Mouse (Mus musculus) limb, embryonic 10.5 days (tissue): ENCODE measurements around the gene Csrp1. TPM values are rescaled to one million over a fixed set of nuclear protein-coding genes. Genes with fewer than 3 reads are reported as not detected.
A peak's percentile ranks its signal among the peaks of the same experiment; 100 is the strongest.

Source experiments
- DNase-seq: peaks from one replicate; pipeline ENCODE4 v3.0.0-alpha.2; 2017; ENCODE audit warnings: low spot score
- H3K27ac ChIP-seq: fragments of 300-500 bp; sonication (generic); 2 replicates; pipeline ENCODE4 v1.5.1; 2016; ENCODE audit warnings: mild to moderate bottlenecking
- H3K27me3 ChIP-seq: fragments of 300-500 bp; sonication (generic); 2 replicates; pipeline ENCODE4 v1.6.1; 2016; ENCODE audit warnings: low read depth, mild to moderate bottlenecking; ENCODE audit not compliant: poor library complexity, severe bottlenecking
- H3K36me3 ChIP-seq: fragments of 300-500 bp; sonication (generic); 2 replicates; pipeline ENCODE4 v1.6.1; 2016; ENCODE audit warnings: mild to moderate bottlenecking, moderate library complexity
- H3K4me1 ChIP-seq: fragments of 300-500 bp; sonication (generic); 2 replicates; pipeline ENCODE4 v1.6.1; 2016
- H3K4me3 ChIP-seq: fragments of 300-500 bp; sonication (generic); 2 replicates; pipeline ENCODE4 v1.5.1; 2016; ENCODE audit warnings: mild to moderate bottlenecking, moderate library complexity
- H3K9me3 ChIP-seq: fragments of 300-500 bp; sonication (generic); replicated peaks from 2 replicates; pipeline ENCODE4 v1.6.1; 2016; ENCODE audit warnings: mild to moderate bottlenecking
- WGBS: fragments of 180-500 bp; shearing (Covaris S2); methylation state at CpG from one replicate; pipeline ENCODE4 v1.1.7; 2016; 5-methylcytosine and 5-hydroxymethylcytosine counted together
- polyA plus RNA-seq: library from polyadenylated mRNA; unstranded; fragments of >200 nt; fragmentation: Nextera tagmentation; extraction: Ambion mirVana; gene quantifications from 2 replicates; pipeline ENCODE4 v1.2.1, GENCODE M21; 2016

Gene Csrp1
- polyA plus RNA-seq, 1 experiment from 2014 or later, result 54.4 TPM

DNA sequence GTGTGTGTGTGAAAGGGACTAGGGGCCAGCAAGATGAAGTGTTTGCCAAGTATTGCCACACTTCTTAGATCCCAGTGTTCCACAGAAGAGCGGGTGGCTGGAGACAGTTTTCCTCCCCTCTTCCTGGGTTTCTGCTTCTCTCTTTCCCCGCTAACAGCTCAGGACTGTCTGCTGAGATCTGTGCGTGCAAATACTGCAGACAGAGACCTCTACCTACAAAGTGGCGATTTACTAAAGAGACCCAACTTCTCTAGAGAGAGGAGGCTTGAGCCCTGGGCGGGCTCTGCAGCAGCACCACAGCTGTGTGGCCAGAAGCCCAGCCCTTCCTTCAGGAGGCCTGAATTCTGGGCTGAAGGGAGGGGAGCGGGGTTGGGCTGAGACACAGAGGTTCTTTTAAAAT lies 34.5 kb upstream of the Csrp1 start:
- no peak overlapping the region for H3K4me3 ChIP-seq
- H3K4me1 ChIP-seq, result peaks cover 42% of the 10 kb centered on the region
- no peak for DNase-seq
- H3K27me3 ChIP-seq, result peaks cover 37% of the 10 kb centered on the region
- no peaks in the 10 kb centered on the region for H3K36me3 ChIP-seq
- no peak overlapping the region for H3K27ac ChIP-seq
- no peaks in the 10 kb centered on the region for H3K9me3 ChIP-seq
- 58% methylated on average over 6 of the region's 6 CpGs for WGBS

DNA sequence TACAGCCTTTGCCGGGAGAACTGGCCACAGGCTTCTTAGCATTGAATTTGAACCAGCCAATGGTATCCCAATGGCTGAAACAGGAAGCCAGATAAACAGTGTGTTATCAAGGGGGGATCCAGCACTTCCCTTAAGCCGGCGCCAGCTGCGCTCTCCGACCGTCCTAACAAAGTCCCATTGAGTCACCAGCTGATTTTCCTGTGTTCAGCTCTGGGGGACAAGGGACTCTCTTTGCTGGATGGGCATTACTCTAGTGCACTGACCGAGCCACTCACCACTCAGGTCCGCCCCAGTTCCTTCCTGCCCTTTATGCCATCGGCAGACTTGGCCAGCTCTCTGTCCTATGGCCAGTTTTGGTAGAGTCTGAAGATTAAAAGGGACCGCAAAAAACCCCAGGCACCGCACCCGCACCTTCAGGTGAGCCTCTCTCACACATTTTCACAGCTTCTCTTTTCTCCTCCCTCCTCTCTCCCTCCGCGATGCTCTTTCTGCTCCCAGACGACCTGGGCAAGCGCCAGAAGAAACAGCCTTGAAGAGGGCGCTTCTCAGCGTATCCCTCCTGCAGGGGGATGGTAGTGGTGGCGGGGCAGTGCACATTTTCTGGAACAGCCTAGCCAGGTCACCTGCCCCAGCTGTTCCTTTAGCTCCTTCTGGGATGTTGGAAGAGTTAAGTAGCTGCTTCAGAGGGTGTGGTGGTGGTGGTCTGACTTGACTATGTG lies 32.9 kb upstream of the Csrp1 start:
- H3K4me3 ChIP-seq, result peak overlapping the region; percentile 85
- no peaks in the 10 kb centered on the region for H3K36me3 ChIP-seq
- peaks cover 50% of the 10 kb centered on the region for H3K4me1 ChIP-seq
- H3K27me3 ChIP-seq, result peaks cover 37% of the 10 kb centered on the region
- no peaks in the 10 kb centered on the region for H3K9me3 ChIP-seq
- DNase-seq, result peak; percentile 68
- H3K27ac ChIP-seq, result peak overlapping the region; percentile 95
- under 1% methylated on average over 19 of the region's 19 CpGs for WGBS

DNA sequence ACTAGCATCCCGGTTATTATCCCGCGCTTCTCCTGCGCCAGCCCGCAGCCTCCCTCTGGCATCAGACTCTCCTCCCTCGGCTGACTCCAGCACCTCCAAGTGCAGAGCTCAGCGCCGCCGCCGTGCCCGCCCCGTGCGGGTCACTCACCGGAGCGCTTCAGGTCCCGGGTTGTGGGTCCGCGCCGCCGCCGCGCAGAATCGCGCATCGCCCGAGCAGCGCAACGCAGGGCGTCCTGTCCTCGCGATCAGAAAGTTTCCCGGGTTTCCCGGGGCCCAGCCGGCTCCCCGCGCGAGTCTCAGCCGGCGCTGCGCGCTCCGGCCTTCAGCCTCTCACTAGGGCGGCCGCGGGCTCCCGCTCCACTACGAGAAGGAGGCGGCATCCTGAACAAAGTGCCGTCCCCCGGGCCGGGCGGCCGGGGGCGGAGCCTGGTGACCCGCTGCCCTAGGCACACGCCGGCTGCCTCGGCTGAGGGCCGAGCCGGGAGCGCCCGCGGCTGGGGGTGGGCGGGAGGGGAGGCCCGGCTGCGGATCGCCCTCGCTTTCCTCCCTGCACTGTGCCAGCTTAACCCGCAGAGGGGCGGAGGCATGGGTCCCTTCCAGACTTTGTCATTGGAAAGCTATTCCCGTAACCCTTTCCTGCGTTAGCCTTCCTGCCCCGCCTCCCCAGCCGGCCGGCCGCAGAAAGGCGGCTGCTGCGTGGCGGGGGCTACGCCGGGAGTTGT lies 31.9 kb upstream of the Csrp1 start:
- peak; percentile 89 for DNase-seq
- Histone ChIP-seq H3K36me3 (no peaks in the 10 kb centered on the region), H3K4me3 (peak overlapping the region; percentile 85), H3K27ac (peak overlapping the region; percentile 95), H3K4me1 (peaks cover 50% of the 10 kb centered on the region), H3K9me3 (no peaks in the 10 kb centered on the region), H3K27me3 (peaks cover 37% of the 10 kb centered on the region)
- WGBS, result under 1% methylated on average over 81 of the region's 81 CpGs

- Histone ChIP-seq H3K4me3 (peak overlapping the region; percentile 85), H3K27me3 (peaks cover 37% of the 10 kb centered on the region), H3K4me1 (peaks cover 55% of the 10 kb centered on the region), H3K27ac (peak overlapping the region; percentile 95), H3K9me3 (no peaks in the 10 kb centered on the region), H3K36me3 (no peaks in the 10 kb centered on the region)
- no peak for DNase-seq
- 9% methylated on average over 6 of the region's 6 CpGs for WGBS
Measured at GRCm38 (mm10) chr1:135688686-135689085, 31.2 kb upstream of the Csrp1 start.

DNA sequence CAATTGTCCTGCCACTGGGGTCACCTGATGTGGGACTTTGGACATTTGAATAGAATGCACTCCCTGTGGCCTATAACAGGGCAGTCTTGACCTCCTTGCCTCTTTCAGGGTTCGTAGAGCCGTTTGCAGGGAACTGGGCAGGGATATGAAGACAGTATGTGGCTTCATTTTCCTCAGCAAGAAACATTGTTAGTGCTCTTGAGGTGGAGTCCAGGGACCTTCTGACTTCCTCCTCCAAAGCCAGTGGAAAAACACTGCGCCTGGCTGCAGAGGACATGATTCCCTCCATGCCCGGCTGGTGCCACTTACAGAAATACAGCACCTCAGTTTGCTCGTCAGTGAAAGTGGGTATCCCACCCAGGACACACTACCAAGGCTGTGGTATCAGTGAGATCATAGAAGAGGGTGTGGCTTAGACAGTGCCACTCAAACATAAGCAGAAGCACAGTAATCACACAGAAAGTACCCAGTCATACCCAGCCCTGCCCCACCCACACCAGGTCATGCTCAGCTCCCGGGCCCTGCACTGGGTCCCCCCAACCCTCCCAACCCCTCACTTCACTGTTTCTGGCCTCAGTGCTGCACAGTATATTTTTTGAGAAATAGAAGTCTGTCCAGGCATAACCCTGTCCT lies 29.0 kb upstream of the Csrp1 start:
- no peak for DNase-seq
- no peak overlapping the region for H3K4me3 ChIP-seq
- H3K9me3 ChIP-seq, result no peaks in the 10 kb centered on the region
- H3K27ac ChIP-seq, result no peak overlapping the region
- no peaks in the 10 kb centered on the region for H3K36me3 ChIP-seq
- peaks cover 53% of the 10 kb centered on the region for H3K4me1 ChIP-seq
- H3K27me3 ChIP-seq, result peaks cover 25% of the 10 kb centered on the region
- WGBS, result 77% methylated on average over 6 of the region's 6 CpGs

GRCm38 (mm10) chr1:135691417-135691815 lies 28.4 kb upstream of the Csrp1 start:
- Histone ChIP-seq H3K4me3 (no peak overlapping the region), H3K36me3 (no peaks in the 10 kb centered on the region), H3K4me1 (peaks cover 49% of the 10 kb centered on the region), H3K27ac (peak overlapping the region; percentile 5; the same call in 1 of the 2 replicates), H3K27me3 (peaks cover 20% of the 10 kb centered on the region; the same call in 1 of the 2 replicates), H3K9me3 (no peaks in the 10 kb centered on the region)
- DNase-seq, result no peak
- WGBS, result 49% methylated on average over 10 of the region's 10 CpGs

DNA sequence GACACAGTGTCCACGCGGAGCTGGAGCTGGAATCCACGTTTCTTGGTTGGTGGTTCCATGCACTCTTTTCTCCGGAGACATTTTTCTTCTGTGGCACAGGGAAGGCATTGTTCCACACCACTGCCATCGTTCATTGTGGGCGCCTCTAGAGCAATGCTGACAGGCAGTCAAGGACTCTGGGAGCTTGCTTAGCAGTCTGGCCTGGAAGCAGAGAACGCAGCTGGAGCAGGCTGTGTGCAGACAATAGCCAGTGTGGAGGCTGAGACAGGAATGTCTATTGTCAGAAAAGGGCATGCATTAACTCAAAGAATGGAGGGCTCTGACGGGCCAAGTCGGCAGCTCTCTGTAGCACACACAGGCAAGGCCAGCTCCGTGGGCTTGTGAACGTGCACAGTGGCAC lies 25.7 kb upstream of the Csrp1 start:
- H3K4me1 ChIP-seq, result peaks cover 37% of the 10 kb centered on the region
- no peak overlapping the region for H3K4me3 ChIP-seq
- no peaks in the 10 kb centered on the region for H3K9me3 ChIP-seq
- no peaks in the 10 kb centered on the region for H3K36me3 ChIP-seq
- WGBS, result 83% methylated on average over 11 of the region's 11 CpGs
- H3K27me3 ChIP-seq, result peaks cover 27% of the 10 kb centered on the region
- no peak for DNase-seq
- H3K27ac ChIP-seq, result no peak overlapping the region

DNA sequence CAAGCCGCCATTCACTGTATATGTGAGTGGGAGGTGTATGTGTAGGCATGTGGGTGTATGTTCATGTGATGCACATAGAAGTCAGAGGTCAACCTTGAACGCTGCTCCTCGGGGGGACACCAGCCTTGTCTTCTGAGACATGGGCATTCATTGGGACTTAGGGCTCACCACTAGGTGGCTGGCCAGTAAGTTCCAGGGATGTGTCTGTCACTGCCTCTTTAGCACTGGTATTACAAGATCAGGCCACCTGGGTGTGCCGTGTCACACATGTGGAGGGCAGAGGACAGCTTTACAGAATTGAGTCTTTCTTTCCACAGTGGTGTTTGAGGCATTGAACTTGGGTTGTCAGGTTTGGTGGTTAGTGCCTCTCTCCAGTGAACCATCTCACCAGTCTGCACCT lies 22.4 kb upstream of the Csrp1 start:
- DNase-seq, result no peak
- H3K4me3 ChIP-seq, result no peak overlapping the region
- H3K4me1 ChIP-seq, result peaks cover 36% of the 10 kb centered on the region
- H3K27me3 ChIP-seq, result peaks cover 21% of the 10 kb centered on the region
- 87% methylated on average over 4 of the region's 4 CpGs for whole genome bisulfite sequencing
- no peak overlapping the region for H3K27ac ChIP-seq
- H3K36me3 ChIP-seq, result no peaks in the 10 kb centered on the region
- H3K9me3 ChIP-seq, result no peaks in the 10 kb centered on the region

- Histone ChIP-seq H3K27ac (no peak overlapping the region), H3K4me3 (peak overlapping the region; percentile 47), H3K4me1 (peaks cover 36% of the 10 kb centered on the region), H3K9me3 (no peaks in the 10 kb centered on the region), H3K27me3 (peaks cover 21% of the 10 kb centered on the region), H3K36me3 (no peaks in the 10 kb centered on the region)
- WGBS, result 25% methylated on average over 6 of the region's 6 CpGs
- DNase-seq, result no peak
Measured at GRCm38 (mm10) chr1:135698046-135698445, 21.8 kb upstream of the Csrp1 start.

GRCm38 (mm10) chr1:135698451-135698921 lies 21.4 kb upstream of the Csrp1 start:
- H3K9me3 ChIP-seq, result no peaks in the 10 kb centered on the region
- H3K27ac ChIP-seq, result no peak overlapping the region
- 4% methylated on average over 11 of the region's 11 CpGs for WGBS
- H3K4me3 ChIP-seq, result peak overlapping the region; percentile 47
- DNase-seq, result peak; percentile 70
- peaks cover 32% of the 10 kb centered on the region for H3K4me1 ChIP-seq
- peaks cover 21% of the 10 kb centered on the region for H3K27me3 ChIP-seq
- H3K36me3 ChIP-seq, result no peaks in the 10 kb centered on the region

DNA sequence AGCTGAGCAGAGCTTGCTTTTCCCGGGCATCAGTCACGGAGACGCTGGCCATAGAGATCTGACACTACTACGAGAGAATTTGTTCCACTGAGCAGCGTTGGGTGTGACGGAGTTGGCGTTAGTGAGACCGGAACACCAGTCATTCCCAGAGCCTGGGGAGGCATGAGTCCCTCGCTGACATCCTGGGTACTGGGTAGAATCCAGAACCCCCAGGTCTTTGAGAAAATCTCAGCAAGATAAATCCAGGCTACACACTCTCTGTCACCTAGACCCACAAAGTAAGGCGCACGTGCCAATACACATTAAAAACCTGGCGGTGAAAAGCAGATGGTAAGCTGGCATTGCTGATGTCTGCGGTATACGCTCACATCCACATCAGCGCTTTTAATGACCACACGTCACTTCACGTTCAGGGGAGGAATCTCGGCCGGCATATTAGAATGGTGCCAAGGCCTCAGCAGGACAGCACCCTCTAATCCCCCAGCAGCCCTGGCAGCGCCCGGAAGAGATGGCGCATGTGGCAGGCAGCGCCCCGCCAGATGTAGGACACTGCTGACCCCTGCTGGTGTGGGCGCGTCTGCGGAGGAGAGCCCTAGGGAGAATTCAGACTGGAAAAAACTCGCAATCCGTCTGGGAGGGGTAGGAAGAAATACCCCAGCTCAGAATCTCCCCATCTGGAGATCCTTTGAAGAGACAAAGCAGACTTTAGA lies 20.7 kb upstream of the Csrp1 start:
- peaks cover 21% of the 10 kb centered on the region for H3K27me3 ChIP-seq
- H3K9me3 ChIP-seq, result no peaks in the 10 kb centered on the region
- H3K4me1 ChIP-seq, result peaks cover 27% of the 10 kb centered on the region
- 3% methylated on average over 29 of the region's 29 CpGs for WGBS
- no peak overlapping the region for H3K27ac ChIP-seq
- H3K36me3 ChIP-seq, result no peaks in the 10 kb centered on the region
- DNase-seq, result peak; percentile 80
- peak overlapping the region; percentile 47 for H3K4me3 ChIP-seq

DNA sequence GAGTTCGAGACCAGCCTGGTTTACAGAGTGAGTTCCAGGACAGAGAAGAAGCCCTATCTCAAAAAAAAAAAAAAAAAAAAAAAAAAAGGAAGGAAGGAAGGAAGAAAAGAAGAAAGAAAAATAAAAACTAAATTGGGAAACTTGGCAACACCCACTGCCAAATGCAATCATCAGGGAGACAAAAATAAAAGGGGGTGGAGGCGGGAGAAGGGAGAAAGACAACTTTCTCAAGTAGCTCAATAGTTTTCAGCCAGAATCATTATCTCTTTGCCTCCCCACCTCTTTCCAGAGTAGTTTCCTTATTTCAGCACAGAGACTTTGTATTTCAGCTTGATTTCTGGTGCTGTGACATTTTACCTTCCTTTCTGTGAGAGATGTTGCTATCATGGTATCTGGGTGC lies 20.0 kb upstream of the Csrp1 start:
- no peaks in the 10 kb centered on the region for H3K9me3 ChIP-seq
- no peak for DNase-seq
- peaks cover 21% of the 10 kb centered on the region for H3K27me3 ChIP-seq
- 0 out of 2 replicates have a peak overlapping the region, but pooled peaks have one; percentile 47 for H3K4me3 ChIP-seq
- H3K36me3 ChIP-seq, result no peaks in the 10 kb centered on the region
- H3K27ac ChIP-seq, result no peak overlapping the region
- H3K4me1 ChIP-seq, result peaks cover 25% of the 10 kb centered on the region
- WGBS, result 51% methylated on average over 2 of the region's 2 CpGs
